Mouse (Mus musculus) retina, embryonic 14.5 days (tissue): Measurements from ENCODE around the gene Gm7029.
"Not testable (repeated sequence)": the region's sequence is repeated elsewhere in the genome, so short reads cannot be mapped to it uniquely, and the experiment has no call there.

Source experiments
- DNase-seq: peaks from one replicate; pipeline ENCODE4 v3.0.0-alpha.2; 2015; ENCODE audit warnings: low spot score

Gene Gm7029

DNA sequence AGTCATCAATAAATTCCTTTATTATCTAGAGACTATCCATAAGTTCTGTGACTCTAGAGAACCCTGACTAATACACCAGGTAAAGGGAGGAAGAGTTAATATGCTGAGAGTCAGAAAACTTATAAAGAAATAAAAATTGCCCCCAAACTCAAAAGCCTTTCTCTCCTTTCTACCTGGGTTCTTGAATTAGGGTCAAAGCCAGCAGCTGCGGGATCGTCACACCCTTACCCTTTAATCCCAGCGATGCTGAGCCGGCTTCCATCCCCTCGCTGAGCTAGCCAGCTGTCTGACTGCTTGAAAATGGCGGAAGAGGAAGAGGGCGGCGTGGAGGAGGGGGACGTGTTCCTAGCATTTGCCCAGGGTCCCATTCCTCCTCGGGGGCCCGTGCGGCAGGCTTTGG is at the start of gene Gm7029:
Gene Gm7029 (plus strand): TSS at position 301 of the 400 bp plus-strand sequence.
- not testable (repeated sequence) for DNase-seq

DNA sequence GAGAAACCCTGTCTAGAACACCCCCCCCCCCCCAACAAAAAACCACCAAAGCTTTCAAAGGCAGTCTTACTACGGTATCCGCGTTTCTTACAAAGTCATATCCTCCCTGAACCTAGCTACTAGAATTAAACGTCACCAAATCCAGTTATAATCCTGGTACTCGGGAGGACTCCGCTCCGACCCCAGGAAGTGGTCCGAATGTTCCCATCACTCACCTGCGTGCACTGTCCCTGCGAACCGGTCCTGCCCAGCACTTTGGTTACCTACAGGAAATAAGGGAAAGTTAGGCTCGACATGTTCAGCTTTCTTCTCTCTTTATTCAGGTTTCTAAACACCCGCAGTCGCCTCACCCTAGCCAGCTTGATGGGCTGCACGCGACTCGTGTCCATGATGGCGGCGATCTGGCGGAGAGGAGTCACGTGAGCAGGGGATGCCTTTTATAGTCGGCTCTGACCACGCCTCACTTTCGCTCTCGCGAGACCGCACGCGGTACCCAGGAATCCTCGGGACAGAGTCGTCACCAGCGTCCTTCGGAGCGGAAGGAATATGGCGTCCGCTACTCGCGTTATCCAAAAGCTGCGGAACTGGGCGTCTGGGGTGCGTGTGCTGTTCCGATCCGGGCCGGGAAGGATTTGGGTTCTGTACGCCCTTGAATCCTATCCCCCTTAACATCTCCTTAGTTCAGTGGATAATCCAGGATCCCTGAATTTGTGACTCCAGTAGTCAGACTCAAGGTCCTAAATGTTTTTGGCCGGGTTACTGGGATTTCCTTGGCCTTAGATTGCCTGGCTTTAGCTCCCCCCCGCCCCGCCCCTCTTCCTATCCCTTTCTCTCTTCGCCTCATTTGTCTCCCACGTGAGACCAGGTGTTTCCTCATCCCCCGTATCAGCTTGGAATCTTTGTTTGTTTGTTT is 49.3 kb upstream of the Gm7029 start, which contains the start of the genes Rps28 and Ndufa7:
Gene Rps28 (minus strand): TSS at position 479 of the 913 bp plus-strand sequence.
Gene Ndufa7 (plus strand): TSS at position 489 of the 913 bp plus-strand sequence.
- DNase-seq: peak; percentile 99

DNA sequence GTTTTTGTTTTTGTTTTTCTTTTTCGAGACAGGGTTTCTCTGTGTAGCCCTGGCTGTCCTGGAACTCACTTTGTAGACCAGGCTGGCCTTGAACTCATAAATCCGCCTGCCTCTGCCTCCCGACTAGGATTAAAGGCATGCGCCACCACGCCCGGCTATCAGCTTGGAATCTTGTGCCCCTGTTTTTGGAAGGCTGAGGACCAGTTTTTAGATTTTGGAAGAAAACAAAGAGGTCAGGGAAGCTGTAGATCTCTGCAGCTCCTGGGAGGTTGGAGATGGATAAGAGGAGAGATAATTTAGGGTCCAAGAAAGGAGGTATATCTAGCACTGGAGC is 48.7 kb upstream of the Gm7029 start:
- DNase-seq: not testable (repeated sequence)

DNA sequence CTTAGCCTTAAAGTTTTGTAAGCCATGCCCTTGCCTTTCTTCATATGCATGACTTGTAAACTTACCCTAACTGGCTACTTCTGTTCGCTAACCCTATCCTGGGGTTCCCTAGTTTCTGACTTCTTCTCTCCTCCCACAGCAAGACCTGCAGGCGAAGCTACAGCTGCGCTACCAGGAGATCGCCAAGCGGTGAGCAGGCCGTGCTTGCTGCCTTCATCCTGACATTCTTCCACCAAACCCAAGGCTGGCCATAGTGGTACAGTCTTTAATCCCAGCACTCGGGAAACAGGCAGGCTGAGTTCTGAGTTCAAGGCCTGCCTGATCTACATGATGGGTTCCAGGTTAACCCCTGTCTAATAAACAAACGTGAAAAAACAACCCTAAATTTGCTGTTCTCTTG is 48.2 kb upstream of the Gm7029 start:
- DNase-seq: no peak

DNA sequence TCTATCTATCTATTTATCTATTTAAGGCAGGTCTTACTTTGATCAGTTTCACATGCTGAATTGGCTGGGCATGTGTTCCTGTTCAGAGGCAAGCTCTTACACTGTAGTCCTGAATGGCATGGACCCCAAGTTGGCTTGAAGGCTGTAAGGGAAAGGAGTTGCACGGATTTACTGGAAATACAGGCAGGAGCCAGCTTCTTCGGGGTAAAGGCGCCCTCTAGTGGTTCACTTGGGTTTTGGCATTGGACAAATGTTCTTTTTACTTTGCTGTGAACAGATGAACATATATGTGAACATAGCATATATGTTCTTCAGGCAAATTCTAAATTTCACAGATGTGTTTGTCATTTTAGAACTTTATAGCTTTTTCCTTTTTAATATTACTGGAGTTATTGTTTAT is 46.8 kb upstream of the Gm7029 start:
- DNase-seq: peak; percentile 90

DNA sequence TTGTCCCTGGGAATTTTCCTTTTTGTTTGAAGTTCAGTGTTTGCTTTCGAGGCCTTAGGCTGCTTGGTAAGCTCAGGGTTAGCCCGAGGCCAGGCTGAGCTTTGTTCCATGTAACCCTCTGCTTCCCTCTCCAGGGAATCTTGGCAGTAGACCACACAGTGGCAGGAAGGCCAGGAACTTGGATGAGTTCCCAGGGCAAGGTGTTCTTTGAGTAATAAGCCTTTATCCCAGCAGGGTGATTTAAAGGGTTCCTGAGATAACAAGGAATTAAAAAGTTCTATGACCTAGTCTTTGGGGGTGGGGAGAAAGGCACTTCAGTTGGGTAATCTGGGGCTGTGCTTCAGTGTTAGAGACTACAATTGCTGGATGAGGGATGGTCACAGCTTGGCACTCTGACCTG is 44.7 kb upstream of the Gm7029 start:
- no peak for DNase-seq

DNA sequence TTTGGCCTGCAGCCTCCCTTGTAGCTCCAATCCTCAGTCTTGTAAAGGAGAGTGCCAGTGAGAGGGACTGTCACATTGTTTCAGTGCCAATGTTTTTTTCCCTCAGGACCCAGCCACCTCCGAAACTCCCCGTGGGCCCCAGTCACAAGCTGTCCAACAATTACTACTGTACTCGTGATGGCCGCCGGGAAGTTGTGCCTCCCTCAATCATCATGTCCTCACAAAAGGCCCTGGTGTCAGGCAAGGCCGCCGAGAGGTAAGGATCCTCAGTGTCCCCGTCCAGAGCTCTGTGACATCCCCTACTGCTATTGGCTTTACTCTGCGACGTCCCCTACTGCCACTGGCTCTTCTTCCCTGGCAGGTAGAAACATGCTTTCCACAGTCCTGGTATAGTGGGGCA is 44.1 kb upstream of the Gm7029 start:
- DNase-seq: no peak

DNA sequence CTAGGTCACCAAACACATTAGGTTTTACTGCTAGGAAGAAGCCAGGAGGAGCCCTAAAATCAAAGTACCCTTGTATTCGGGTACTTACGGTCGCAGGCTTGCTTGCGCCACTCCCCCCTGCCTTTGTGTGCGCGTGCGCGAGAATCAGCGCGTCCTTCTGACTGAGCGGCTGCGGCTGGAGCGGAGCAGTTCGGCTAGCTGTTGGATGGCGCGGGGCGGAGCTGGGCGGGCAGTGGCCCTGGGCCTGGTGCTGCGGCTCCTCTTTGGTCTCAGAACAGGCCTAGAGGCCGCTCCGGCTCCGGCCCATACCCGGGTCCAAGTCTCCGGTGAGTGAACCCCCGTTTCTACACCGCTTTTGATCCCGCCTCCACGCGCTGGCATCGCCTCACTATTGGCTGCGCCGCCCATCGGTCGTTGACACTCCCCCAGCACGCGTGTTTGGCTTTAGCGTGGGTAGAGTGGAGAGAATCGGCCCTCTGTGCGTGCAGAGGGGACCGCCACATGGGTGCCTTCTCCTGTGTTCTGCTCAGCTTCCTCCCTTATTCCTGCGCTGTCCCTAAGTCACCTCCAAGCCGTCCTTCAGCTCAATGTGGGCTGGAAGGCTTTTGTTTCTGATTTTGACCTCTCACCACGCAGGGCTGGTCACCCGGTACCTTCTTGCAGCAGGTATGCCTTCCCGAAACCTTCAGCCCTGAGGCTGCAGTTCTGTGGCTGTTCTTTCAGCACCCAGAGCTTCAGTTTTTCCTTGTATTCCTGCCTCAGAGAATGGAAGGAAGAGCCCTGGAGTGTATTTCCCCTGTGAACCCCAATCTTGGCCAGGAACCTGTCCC is 30.5 kb upstream of the Gm7029 start, which contains the start of gene Cd320:
Gene Cd320 (plus strand): TSS at position 126 of the 830 bp plus-strand sequence.
- DNase-seq: peak; percentile 93

DNA sequence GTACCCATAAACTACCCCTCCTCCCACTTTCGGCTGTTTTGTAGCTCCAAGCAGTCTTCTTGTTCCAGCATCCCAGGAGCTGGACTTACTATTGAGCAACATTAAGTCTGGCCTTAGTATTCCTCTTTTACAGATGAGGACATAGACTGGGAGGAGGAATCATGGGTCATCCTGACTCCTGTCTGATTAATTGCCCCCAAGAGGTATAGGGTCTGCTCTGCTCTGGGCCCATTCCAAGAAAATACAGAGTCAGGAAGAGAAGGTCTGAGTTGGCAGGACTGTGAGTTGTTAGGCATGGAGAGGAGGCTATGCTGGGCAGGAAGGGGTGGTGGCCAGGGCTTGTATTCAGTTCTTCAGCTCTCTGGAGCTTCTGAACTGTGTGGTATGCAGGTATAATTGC is 29.4 kb upstream of the Gm7029 start:
- DNase-seq: no peak

DNA sequence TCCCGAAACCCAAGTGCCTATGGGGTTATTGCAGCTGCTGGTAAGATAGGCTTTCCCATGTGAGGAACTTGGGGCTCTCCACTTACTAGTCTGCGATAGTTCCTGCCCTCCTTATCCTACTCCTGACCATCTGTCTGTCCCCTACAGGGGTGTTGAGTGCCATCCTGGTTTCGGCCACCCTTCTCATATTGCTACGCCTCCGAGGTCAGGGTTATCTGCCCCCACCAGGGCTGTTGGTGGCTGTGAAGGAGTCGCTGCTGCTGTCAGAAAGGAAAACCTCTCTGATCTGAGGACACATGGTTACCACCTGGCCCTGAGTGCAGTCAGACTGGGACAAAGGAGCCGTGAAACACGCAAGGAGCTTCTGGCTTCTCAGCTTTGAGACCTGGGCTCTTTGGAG is 25.5 kb upstream of the Gm7029 start:
- DNase-seq: no peak

DNA sequence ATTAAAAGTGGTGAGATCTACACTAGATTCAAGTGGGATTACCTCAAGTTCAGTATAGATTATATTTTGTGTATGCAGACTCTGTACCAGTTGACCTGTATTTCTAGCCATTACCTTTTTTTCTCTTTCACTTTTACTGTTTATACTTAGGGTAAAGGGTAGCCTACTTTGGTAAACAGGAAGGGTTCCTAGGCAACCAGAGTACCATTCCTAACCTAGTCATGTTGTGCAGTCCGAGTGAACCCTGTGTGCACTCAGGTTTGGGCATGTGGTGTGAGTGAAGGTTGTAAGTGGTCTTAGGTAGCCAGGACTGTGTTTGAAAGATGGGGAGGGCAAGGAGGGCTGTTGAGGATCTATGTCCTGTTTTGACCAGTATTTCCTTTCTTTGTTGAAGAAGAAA is 22.3 kb upstream of the Gm7029 start:
- DNase-seq: no peak

DNA sequence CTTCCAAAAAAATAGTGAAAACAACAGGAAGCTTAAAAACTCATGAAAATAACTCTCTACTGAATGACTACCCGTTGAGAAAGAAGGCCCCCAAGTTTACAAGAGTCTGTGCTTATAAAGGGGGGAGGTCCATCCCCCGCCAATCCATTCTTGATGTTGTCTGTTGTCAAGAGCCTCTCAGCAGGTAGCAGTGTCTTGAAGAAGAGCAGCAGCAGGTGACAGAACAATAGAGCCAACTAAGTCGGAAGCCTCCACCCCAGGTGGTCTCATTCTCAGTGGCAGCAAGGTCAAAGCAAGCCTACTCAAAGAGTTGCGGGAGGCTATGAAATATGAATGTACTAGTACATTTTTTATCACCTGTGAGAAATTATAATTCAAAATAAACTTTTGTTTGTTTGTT is 15.8 kb upstream of the Gm7029 start:
- DNase-seq: no peak

DNA sequence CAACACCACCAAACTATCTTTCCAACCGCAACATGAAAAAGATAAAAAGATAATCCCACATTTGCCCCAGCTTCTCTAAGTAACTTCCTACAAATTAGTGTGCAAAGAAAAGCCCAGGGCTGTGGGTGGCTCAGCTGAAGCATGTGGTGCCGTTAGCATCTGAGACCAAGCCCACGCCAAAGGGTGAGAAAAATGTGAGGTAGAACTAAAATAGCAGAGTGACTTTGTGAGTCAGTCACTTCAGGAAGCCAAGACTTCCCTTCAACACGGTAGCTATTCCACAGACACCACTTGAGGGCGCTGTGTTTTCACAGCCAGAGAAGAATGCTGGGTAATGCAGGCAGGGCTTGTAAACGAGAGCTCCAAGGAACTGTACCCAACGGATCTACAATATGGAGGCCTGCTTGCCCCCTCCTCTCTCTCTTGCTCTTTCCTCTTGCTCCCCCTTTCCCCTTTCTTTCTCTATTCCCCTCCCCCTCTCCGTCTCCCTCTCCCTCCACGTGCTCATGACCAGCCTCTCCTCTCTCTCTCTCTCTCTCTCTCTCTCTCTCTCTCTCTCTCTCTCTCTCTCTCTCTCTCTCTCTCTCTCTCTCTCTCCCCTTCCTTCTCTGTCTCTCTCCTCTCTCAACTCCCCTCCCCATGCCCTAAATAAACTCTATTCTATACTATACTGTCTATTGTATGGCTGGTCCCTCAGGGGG is 8.2 kb upstream of the Gm7029 start:
- DNase-seq: peak; percentile 45

DNA sequence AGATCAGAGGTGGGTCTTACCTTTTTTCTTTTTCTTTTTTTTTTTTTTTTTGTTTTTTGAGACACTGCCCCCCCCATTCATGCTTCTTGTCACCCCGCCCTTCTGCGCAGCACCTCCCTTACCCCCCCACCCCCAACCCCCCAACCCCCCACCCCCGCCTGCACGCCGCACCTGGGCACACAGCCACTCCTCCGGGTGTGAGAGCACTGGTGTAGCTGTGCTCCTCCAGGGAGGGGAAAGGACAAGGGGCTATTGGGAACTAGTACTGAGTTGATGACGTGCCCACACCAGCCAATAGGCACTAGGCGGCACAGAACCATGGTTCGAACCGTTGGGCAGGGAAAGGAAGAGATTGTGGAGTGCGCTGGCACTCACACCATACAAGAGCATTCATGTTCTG is 774 bp downstream of the Gm7029 start:
- peak; percentile 14 for DNase-seq

DNA sequence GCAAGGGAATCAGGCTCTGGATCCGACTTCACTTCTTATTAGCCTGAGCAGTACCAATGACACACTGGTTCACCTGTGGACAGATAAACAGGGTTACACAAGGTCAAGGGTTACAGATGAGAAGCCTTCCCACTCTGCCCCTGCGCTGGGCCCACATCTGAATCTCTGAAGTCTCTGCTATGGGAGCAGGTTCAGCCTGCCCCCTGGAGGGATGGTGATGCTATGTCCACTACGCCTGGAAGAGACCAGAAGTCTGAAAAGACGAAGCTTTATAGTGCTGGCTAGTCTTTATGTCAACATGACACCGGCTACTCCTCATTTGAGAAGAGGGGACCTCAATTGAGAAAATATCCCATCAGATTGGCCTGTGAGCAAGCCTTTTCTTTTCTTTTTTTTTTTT is 2.2 kb downstream of the Gm7029 start:
- DNase-seq: peak; percentile 26

DNA sequence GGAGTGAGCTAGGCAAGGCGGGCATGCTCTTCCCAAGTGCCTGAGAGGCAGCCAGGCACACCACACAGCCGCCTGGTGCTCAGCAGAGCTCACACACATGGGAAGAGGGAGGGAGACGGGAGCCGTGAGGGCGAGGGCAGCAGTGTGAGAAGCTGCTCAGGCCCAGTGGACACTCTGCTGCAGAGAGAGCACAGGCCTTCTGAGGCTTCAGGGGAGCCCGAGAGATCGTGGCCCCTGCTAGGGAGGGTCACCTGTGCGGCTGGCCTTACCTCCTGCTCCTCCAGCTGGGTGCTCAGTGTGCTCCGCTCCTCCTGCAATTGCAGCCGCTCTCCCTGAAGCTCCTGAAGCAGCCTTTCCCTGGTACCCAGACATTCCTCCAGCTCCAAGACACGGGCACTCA is 10.7 kb downstream of the Gm7029 start:
- DNase-seq: not testable (repeated sequence)

DNA sequence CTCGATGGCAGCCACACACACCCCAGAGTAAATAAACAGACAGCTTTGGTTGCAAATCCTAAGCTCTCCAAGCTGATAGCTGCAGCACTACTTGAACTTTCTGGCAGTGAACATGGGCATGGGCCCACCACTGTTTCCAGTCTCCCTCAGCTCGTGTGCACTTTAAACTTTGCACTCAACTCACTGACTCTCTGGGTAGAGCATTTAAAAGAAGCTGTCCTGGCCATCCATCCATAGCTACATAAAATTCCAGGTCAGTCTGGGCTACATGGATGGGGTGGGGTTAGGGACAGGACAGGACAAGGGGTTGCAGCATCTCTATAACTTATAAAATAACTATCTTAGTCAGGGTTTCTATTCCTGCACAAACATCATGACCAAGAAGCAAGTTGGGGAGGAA is 14.2 kb downstream of the Gm7029 start:
- DNase-seq: not testable (repeated sequence)

DNA sequence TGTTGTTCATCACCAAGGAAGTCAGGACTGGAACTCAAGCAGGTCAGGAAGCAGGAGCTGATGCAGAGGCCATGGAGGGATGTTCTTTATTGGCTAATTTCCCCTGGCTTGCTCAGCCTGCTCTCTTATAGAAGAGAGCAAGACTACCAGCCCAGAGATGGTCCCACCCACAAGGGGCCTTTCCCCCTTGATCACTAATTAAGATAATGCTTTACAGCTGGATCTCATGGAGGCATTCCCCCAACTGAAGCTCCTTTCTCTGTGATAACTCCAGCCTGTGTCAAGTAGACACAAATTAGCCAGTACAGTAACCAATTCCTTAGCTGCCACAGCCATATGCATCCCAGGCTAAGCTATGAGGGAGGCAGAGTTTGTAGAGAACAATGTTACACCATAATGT is 14.6 kb downstream of the Gm7029 start:
- DNase-seq: not testable (repeated sequence)

DNA sequence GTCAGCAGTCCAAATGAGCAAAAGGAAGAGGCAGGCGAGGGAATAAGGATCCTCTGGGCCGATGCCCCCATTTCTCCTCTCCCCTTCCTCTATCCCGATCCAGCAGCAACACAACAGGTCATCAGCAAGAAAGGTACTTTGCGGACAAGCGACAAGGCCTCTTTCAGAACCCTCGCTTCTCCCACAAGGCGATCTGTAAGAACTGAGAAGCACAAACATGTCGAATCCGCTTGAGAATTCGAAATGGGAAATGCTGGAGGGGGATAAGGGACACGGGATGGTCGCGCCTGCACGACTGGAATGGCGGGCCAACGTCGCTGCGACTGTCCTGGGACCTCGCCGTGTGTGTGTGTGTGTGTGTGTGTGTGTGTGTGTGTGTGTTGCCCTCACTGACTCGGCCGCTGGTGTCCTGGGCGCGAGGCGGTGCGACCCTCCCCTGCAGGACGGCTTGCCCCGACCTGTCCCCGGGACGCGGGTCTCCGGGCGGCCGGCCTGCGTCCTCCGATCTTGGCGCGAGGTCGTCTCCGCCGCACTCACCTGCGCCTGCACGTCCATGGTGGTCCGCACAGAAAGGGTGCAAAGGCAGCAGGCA is 16.4 kb downstream of the Gm7029 start:
- DNase-seq: not testable (repeated sequence)

DNA sequence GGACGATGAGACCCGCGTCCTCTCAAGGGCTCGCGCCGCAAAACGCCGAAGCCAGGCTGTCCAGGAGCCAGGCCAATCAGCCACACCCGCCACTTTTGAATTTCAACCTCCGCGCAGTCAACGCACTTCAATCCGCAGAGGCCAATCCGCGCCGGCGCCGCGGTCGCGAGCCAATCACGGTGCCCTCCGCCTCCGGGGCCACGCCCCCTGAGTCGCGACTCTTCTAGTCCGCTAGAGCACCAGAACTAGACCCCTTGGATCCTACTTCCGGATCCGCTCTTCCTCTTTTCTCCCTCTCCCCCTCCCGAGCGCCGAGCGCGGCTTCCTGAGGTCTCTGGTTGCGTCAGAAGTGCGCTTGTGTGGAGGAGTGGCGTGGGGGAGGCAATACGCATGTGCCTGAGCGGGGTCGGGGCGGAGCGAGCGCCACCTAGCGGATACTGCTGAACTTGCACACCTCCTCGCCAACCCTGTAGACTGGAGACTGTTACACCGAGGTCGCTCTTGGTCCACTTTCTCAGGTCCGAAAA is 17.0 kb downstream of the Gm7029 start, which contains the start of gene Kifc1:
Gene Kifc1 (minus strand): TSS at position 129 of the 527 bp plus-strand sequence.
- peak; percentile 99 for DNase-seq

DNA sequence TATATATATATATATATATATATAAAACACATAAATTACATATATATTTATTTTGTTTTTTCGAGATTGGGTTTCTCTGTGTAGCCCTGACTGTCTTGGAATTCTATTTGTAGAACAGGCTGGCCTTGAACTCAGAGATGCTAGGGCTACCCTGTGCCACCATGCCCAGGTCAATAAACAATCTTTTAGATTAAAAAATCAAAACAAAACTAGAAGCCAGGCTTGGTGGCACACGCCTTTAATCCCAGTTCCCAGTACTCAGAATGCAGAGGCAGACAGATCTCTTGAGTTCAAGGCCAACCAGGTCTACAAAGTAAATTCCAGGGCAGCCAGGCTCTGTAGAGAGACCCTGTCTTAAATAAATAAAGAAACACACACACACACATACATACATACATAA is 17.7 kb downstream of the Gm7029 start:
- DNase-seq: no peak
